Mouse (Mus musculus): ENCODE data around the gene Pxdc1. TPM values are rescaled to one million over a fixed set of nuclear protein-coding genes. Genes with fewer than 3 reads are reported as not detected.

Gene Pxdc1
- polyA plus RNA-seq, 1 experiment from 2014 or later: 9.4 TPM

GRCm38 (mm10) chr13:34624414-34624813, 28.9 kb downstream of the Pxdc1 start:
- ATAC-seq (ENCODE audit: low FRiP score, low TSS enrichment): no peak
- no peak overlapping the region for H3K4me2 ChIP-seq (replicated peaks; ENCODE audit: low read depth, low read length)
- 91% methylated on average over 2 of the region's 2 CpGs for WGBS
- H3K36me3 ChIP-seq (ENCODE audit: control insufficient read depth, insufficient read depth, low read length): no peaks in the 10 kb centered on the region; the same call in 1 of the 2 replicates
- no peaks in the 10 kb centered on the region for H3K9me3 ChIP-seq (ENCODE audit: control insufficient read depth, low read length)
- no peak overlapping the region for H3K27ac ChIP-seq (ENCODE audit: low read depth, low read length)
- H3K4me3 ChIP-seq (ENCODE audit: low read length): no peak overlapping the region
- H3K4me1 ChIP-seq (ENCODE audit: control insufficient read depth, insufficient read depth, low read length): no peaks in the 10 kb centered on the region
- H3K9ac ChIP-seq (ENCODE audit: low read depth, low read length): no peak overlapping the region
- no peaks in the 10 kb centered on the region for H3K27me3 ChIP-seq (ENCODE audit: control insufficient read depth, insufficient read depth, low read length)

- H3K27ac ChIP-seq (ENCODE audit: low read depth, low read length): no peak overlapping the region
- no peaks in the 10 kb centered on the region for H3K27me3 ChIP-seq (ENCODE audit: control insufficient read depth, insufficient read depth, low read length)
- H3K9me3 ChIP-seq (ENCODE audit: control insufficient read depth, low read length): no peaks in the 10 kb centered on the region
- H3K4me3 ChIP-seq (ENCODE audit: low read length): no peak overlapping the region
- WGBS: 83% methylated on average over 2 of the region's 2 CpGs
- no peak overlapping the region for H3K9ac ChIP-seq (ENCODE audit: low read depth, low read length)
- no peaks in the 10 kb centered on the region for H3K36me3 ChIP-seq (ENCODE audit: control insufficient read depth, insufficient read depth, low read length)
- H3K4me1 ChIP-seq (ENCODE audit: control insufficient read depth, insufficient read depth, low read length): no peaks in the 10 kb centered on the region
- no peak overlapping the region for H3K4me2 ChIP-seq (replicated peaks; ENCODE audit: low read depth, low read length)
- ATAC-seq (ENCODE audit: low FRiP score, low TSS enrichment): no peak
Observed at GRCm38 (mm10) chr13:34612402-34612801, 40.9 kb downstream of the Pxdc1 start.

- H3K4me3 ChIP-seq (ENCODE audit: low read length): no peak overlapping the region
- H3K4me2 ChIP-seq (replicated peaks; ENCODE audit: low read depth, low read length): no peak overlapping the region
- ATAC-seq (ENCODE audit: low FRiP score, low TSS enrichment): no peak
- H3K9me3 ChIP-seq (ENCODE audit: control insufficient read depth, low read length): no peaks in the 10 kb centered on the region
- H3K4me1 ChIP-seq (ENCODE audit: control insufficient read depth, insufficient read depth, low read length): no peaks in the 10 kb centered on the region
- H3K27me3 ChIP-seq (ENCODE audit: control insufficient read depth, insufficient read depth, low read length): no peaks in the 10 kb centered on the region
- no peaks in the 10 kb centered on the region for H3K36me3 ChIP-seq (ENCODE audit: control insufficient read depth, insufficient read depth, low read length)
- no peak overlapping the region for H3K9ac ChIP-seq (ENCODE audit: low read depth, low read length)
- 91% methylated on average over 1 of the region's 1 CpGs for WGBS
- no peak overlapping the region for H3K27ac ChIP-seq (ENCODE audit: low read depth, low read length)
Observed at GRCm38 (mm10) chr13:34609711-34610110, 43.6 kb downstream of the Pxdc1 start.

- H3K4me1 ChIP-seq (ENCODE audit: control insufficient read depth, insufficient read depth, low read length): no peaks in the 10 kb centered on the region
- H3K4me3 ChIP-seq (ENCODE audit: low read length): no peak overlapping the region
- H3K9me3 ChIP-seq (ENCODE audit: control insufficient read depth, low read length): no peaks in the 10 kb centered on the region
- 79% methylated on average over 2 of the region's 2 CpGs for WGBS
- H3K27me3 ChIP-seq (ENCODE audit: control insufficient read depth, insufficient read depth, low read length): no peaks in the 10 kb centered on the region
- H3K27ac ChIP-seq (ENCODE audit: low read depth, low read length): no peak overlapping the region
- H3K36me3 ChIP-seq (ENCODE audit: control insufficient read depth, insufficient read depth, low read length): no peaks in the 10 kb centered on the region
- ATAC-seq (ENCODE audit: low FRiP score, low TSS enrichment): no peak
- no peak overlapping the region for H3K4me2 ChIP-seq (replicated peaks; ENCODE audit: low read depth, low read length)
- H3K9ac ChIP-seq (ENCODE audit: low read depth, low read length): no peak overlapping the region
Observed at GRCm38 (mm10) chr13:34607079-34607478, 46.2 kb downstream of the Pxdc1 start.

- H3K4me1 ChIP-seq (ENCODE audit: control insufficient read depth, insufficient read depth, low read length): no peaks in the 10 kb centered on the region
- no peaks in the 10 kb centered on the region for H3K36me3 ChIP-seq (ENCODE audit: control insufficient read depth, insufficient read depth, low read length)
- H3K4me2 ChIP-seq (replicated peaks; ENCODE audit: low read depth, low read length): no peak overlapping the region
- no peak overlapping the region for H3K4me3 ChIP-seq (ENCODE audit: low read length)
- WGBS: 87% methylated on average over 3 of the region's 3 CpGs
- H3K27me3 ChIP-seq (ENCODE audit: control insufficient read depth, insufficient read depth, low read length): no peaks in the 10 kb centered on the region
- H3K9ac ChIP-seq (ENCODE audit: low read depth, low read length): no peak overlapping the region
- no peaks in the 10 kb centered on the region for H3K9me3 ChIP-seq (ENCODE audit: control insufficient read depth, low read length)
- no peak overlapping the region for H3K27ac ChIP-seq (ENCODE audit: low read depth, low read length)
- ATAC-seq (ENCODE audit: low FRiP score, low TSS enrichment): no peak
Observed at GRCm38 (mm10) chr13:34605884-34606283, 47.4 kb downstream of the Pxdc1 start.

GRCm38 (mm10) chr13:34605206-34605605, 48.1 kb downstream of the Pxdc1 start:
- 81% methylated on average over 5 of the region's 5 CpGs for WGBS
- Histone ChIP-seq H3K9me3 (ENCODE audit: control insufficient read depth, low read length) (no peaks in the 10 kb centered on the region), H3K9ac (ENCODE audit: low read depth, low read length) (no peak overlapping the region), H3K36me3 (ENCODE audit: control insufficient read depth, insufficient read depth, low read length) (no peaks in the 10 kb centered on the region), H3K4me3 (ENCODE audit: low read length) (no peak overlapping the region), H3K27me3 (ENCODE audit: control insufficient read depth, insufficient read depth, low read length) (no peaks in the 10 kb centered on the region), H3K4me2 (replicated peaks; ENCODE audit: low read depth, low read length) (no peak overlapping the region), H3K27ac (ENCODE audit: low read depth, low read length) (no peak overlapping the region), H3K4me1 (ENCODE audit: control insufficient read depth, insufficient read depth, low read length) (no peaks in the 10 kb centered on the region)
- ATAC-seq (ENCODE audit: low FRiP score, low TSS enrichment): no peak

GRCm38 (mm10) chr13:34604406-34604805, 48.9 kb downstream of the Pxdc1 start:
- no peaks in the 10 kb centered on the region for H3K9me3 ChIP-seq (ENCODE audit: control insufficient read depth, low read length)
- no peak overlapping the region for H3K27ac ChIP-seq (ENCODE audit: low read depth, low read length)
- ATAC-seq (ENCODE audit: low FRiP score, low TSS enrichment): no peak
- no peaks in the 10 kb centered on the region for H3K36me3 ChIP-seq (ENCODE audit: control insufficient read depth, insufficient read depth, low read length)
- H3K4me3 ChIP-seq (ENCODE audit: low read length): no peak overlapping the region
- H3K4me1 ChIP-seq (ENCODE audit: control insufficient read depth, insufficient read depth, low read length): no peaks in the 10 kb centered on the region
- no peak overlapping the region for H3K9ac ChIP-seq (ENCODE audit: low read depth, low read length)
- H3K27me3 ChIP-seq (ENCODE audit: control insufficient read depth, insufficient read depth, low read length): no peaks in the 10 kb centered on the region
- H3K4me2 ChIP-seq (replicated peaks; ENCODE audit: low read depth, low read length): no peak overlapping the region
- 97% methylated on average over 1 of the region's 1 CpGs for whole genome bisulfite sequencing

GRCm38 (mm10) chr13:34602757-34603156, 50.5 kb downstream of the Pxdc1 start:
- Histone ChIP-seq H3K27me3 (ENCODE audit: control insufficient read depth, insufficient read depth, low read length) (no peaks in the 10 kb centered on the region), H3K27ac (ENCODE audit: low read depth, low read length) (no peak overlapping the region), H3K9me3 (ENCODE audit: control insufficient read depth, low read length) (no peaks in the 10 kb centered on the region), H3K4me1 (ENCODE audit: control insufficient read depth, insufficient read depth, low read length) (no peaks in the 10 kb centered on the region), H3K4me2 (replicated peaks; ENCODE audit: low read depth, low read length) (no peak overlapping the region), H3K36me3 (ENCODE audit: control insufficient read depth, insufficient read depth, low read length) (no peaks in the 10 kb centered on the region), H3K9ac (ENCODE audit: low read depth, low read length) (no peak overlapping the region), H3K4me3 (ENCODE audit: low read length) (no peak overlapping the region)
- 36% methylated on average over 2 of the region's 2 CpGs for WGBS
- no peak for ATAC-seq (ENCODE audit: low FRiP score, low TSS enrichment)

- Histone ChIP-seq H3K36me3 (ENCODE audit: control insufficient read depth, insufficient read depth, low read length) (no peaks in the 10 kb centered on the region), H3K27ac (ENCODE audit: low read depth, low read length) (no peak overlapping the region), H3K4me2 (replicated peaks; ENCODE audit: low read depth, low read length) (no peak overlapping the region), H3K4me3 (ENCODE audit: low read length) (no peak overlapping the region), H3K9me3 (ENCODE audit: control insufficient read depth, low read length) (no peaks in the 10 kb centered on the region), H3K27me3 (ENCODE audit: control insufficient read depth, insufficient read depth, low read length) (no peaks in the 10 kb centered on the region), H3K4me1 (ENCODE audit: control insufficient read depth, insufficient read depth, low read length) (no peaks in the 10 kb centered on the region), H3K9ac (ENCODE audit: low read depth, low read length) (no peak overlapping the region)
- ATAC-seq (ENCODE audit: low FRiP score, low TSS enrichment): no peak
Observed at GRCm38 (mm10) chr13:34596797-34597196, 56.5 kb downstream of the Pxdc1 start.

All from kidney, embryonic 14.5 days (tissue).